Mouse (Mus musculus): ENCODE results near the gene Tcea3. TPM values are rescaled to one million over a fixed set of nuclear protein-coding genes. Genes with fewer than 3 reads are reported as not detected.

Tcea3 gene
- polyA plus RNA-seq (2016; fragmentation: Nextera tagmentation; extraction: Ambion mirVana): 2.3 and 3.5 TPM in 2 replicates

- WGBS: under 1% methylated on average over 45 of the region's 46 CpGs
- peak within 1 kb of the TSS; percentile 59 for H3K4me2 ChIP-seq (replicated peaks)
- no peaks in the 10 kb centered on the region for H3K9me3 ChIP-seq
- no peak within 1 kb of the TSS for H3K27ac ChIP-seq (replicated peaks)
- peak within 1 kb of the TSS; percentile 38; the same call in 1 of the 2 replicates for H3K9ac ChIP-seq (replicated peaks)
- no peak for ATAC-seq (ENCODE audit: low FRiP score, low read depth)
- peaks cover 93% of the 10 kb centered on the region for H3K27me3 ChIP-seq
- peaks cover 31% of the 10 kb centered on the region for H3K4me1 ChIP-seq
- H3K4me3 ChIP-seq: peak within 1 kb of the TSS; percentile 38
- no peaks in the 10 kb centered on the region for H3K36me3 ChIP-seq
Measured at GRCm38 (mm10) chr4:136247729-136248463, at the start of gene Tcea3. TSS of gene Tcea3 (plus strand) at chr4:136247729.

DNA sequence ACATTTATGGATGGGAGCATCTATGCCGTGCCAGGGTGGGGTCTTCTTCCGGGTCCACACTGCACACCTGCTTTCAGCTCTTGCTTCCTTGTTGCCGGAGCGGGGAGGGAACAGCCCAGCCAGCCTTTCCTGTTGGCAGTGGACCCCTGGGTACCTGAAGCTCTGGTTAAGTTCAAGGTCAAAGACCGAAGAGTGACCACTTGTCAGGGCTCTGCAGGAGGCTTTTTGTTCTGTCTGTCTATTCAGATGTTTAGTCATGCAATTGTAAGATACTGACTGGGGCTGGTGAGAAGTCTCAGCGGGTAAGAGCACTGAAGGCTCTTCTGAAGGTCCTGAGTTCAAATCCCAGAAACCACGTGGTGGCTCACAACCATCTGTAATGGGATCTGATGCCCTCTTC is 48.7 kb upstream of the Tcea3 start:
- whole genome bisulfite sequencing: 72% methylated on average over 7 of the region's 7 CpGs
- no peaks in the 10 kb centered on the region for H3K36me3 ChIP-seq
- no peak for ATAC-seq (ENCODE audit: low FRiP score, low read depth)
- no peak overlapping the region for H3K9ac ChIP-seq (replicated peaks)
- peaks cover 5% of the 10 kb centered on the region; the same call in 1 of the 2 replicates for H3K27me3 ChIP-seq
- no peaks in the 10 kb centered on the region for H3K9me3 ChIP-seq
- H3K4me2 ChIP-seq (replicated peaks): no peak overlapping the region
- no peak overlapping the region for H3K27ac ChIP-seq (replicated peaks)
- no peaks in the 10 kb centered on the region for H3K4me1 ChIP-seq
- no peak overlapping the region for H3K4me3 ChIP-seq

DNA sequence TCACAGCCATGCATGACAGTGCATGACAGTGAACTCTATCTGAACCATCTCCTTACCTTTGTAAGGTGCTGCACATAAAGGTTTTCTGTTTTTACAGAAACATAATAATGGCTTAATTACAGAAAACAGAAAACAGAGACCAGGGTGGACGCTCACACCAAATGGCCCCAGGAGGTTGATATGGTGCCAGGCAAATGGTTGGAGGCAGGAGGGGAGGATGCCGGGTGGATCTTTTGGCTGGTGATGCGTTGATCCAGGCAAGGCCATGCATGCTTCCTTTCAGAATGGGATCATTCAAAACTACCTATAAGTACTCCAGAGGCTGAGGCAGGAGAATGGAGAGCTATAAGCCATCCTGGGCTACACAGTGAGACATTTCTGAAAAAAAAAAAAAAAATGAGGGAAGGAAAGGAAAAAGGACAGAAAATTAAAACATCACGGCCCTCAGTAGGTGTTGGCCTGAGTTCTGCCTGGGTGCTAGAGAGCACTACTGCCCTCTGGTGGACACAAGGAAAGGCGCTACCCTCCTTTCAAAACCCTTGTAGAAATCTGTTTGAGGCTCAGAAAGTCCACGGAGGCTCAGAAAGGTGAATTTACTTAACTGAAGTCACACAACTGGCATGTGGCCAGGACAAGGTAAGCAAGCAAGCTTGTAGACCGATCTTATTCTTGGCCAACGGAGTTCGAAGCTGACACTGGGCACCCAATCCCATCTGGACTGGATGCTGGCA is 47.8 kb upstream of the Tcea3 start:
- WGBS: 38% methylated on average over 9 of the region's 9 CpGs
- ATAC-seq (ENCODE audit: low FRiP score, low read depth): no peak
- no peaks in the 10 kb centered on the region for H3K36me3 ChIP-seq

GRCm38 (mm10) chr4:136202509-136202908 is 45.0 kb upstream of the Tcea3 start:
- peaks cover 17% of the 10 kb centered on the region; the same call in 1 of the 2 replicates for H3K27me3 ChIP-seq
- no peak for ATAC-seq (ENCODE audit: low FRiP score, low read depth)
- H3K9ac ChIP-seq (replicated peaks): no peak overlapping the region
- H3K27ac ChIP-seq (replicated peaks): no peak overlapping the region
- peaks cover 18% of the 10 kb centered on the region for H3K4me1 ChIP-seq
- H3K9me3 ChIP-seq: no peaks in the 10 kb centered on the region
- H3K36me3 ChIP-seq: no peaks in the 10 kb centered on the region
- no peak overlapping the region for H3K4me2 ChIP-seq (replicated peaks)
- H3K4me3 ChIP-seq: no peak overlapping the region
- WGBS: 2% methylated on average over 9 of the region's 9 CpGs

More for the DNA sequence above, 47.8 kb upstream of the Tcea3 start:
- Histone ChIP-seq H3K4me2 (replicated peaks) (no peak overlapping the region), H3K27me3 (peaks cover 13% of the 10 kb centered on the region; the same call in 1 of the 2 replicates), H3K4me3 (no peak overlapping the region), H3K9me3 (no peaks in the 10 kb centered on the region), H3K4me1 (no peaks in the 10 kb centered on the region), H3K27ac (replicated peaks) (no peak overlapping the region), H3K9ac (replicated peaks) (no peak overlapping the region)

- Histone ChIP-seq H3K36me3 (no peaks in the 10 kb centered on the region), H3K4me1 (peaks cover 21% of the 10 kb centered on the region), H3K27me3 (peaks cover 22% of the 10 kb centered on the region; the same call in 1 of the 2 replicates), H3K27ac (replicated peaks) (no peak overlapping the region), H3K9ac (replicated peaks) (no peak overlapping the region), H3K4me2 (replicated peaks) (no peak overlapping the region), H3K4me3 (no peak overlapping the region), H3K9me3 (no peaks in the 10 kb centered on the region)
- WGBS: 82% methylated on average over 2 of the region's 2 CpGs
- no peak for ATAC-seq (ENCODE audit: low FRiP score, low read depth)
Measured at GRCm38 (mm10) chr4:136204775-136205174, 42.8 kb upstream of the Tcea3 start.

- under 1% methylated on average over 51 of the region's 54 CpGs for WGBS
- Histone ChIP-seq H3K4me1 (peaks cover 21% of the 10 kb centered on the region), H3K9me3 (no peaks in the 10 kb centered on the region), H3K27ac (replicated peaks) (peak within 1 kb of the TSS; percentile 43), H3K4me3 (peak within 1 kb of the TSS; percentile 63), H3K27me3 (peaks cover 22% of the 10 kb centered on the region; the same call in 1 of the 2 replicates), H3K9ac (replicated peaks) (peak within 1 kb of the TSS; percentile 83), H3K36me3 (no peaks in the 10 kb centered on the region), H3K4me2 (replicated peaks) (peak within 1 kb of the TSS; percentile 96)
- peak; percentile 91 for ATAC-seq (ENCODE audit: low FRiP score, low read depth)
Measured at GRCm38 (mm10) chr4:136206033-136206893, 41.3 kb upstream of the Tcea3 start, which contains the start of gene Asap3. TSS of gene Asap3 (plus strand) at chr4:136206365.

DNA sequence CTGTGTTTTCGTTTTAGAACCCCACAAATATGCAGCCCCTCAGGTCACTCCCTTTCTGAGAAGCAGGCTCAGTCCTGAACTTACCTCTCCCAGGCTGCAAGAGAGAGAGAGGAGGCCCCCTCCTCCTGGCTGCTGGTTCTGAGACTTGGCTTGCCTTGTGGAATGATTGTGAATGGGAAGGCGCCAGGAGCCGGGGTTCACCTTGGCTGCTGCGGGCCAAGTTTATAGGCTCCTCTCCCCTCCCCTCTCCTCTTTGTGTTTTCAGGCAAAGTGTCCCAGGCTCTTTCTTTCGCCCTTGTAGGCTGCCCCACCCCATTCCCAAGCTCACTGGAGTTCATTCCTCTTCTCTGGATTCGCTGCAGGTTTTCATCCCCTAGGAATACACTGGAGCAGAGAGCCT is 40.6 kb upstream of the Tcea3 start:
- ATAC-seq (ENCODE audit: low FRiP score, low read depth): no peak
- 4% methylated on average over 6 of the region's 6 CpGs for WGBS
- peak overlapping the region; percentile 96 for H3K4me2 ChIP-seq (replicated peaks)
- H3K9ac ChIP-seq (replicated peaks): peak overlapping the region; percentile 83
- H3K9me3 ChIP-seq: no peaks in the 10 kb centered on the region
- no peaks in the 10 kb centered on the region for H3K36me3 ChIP-seq
- H3K4me1 ChIP-seq: peaks cover 21% of the 10 kb centered on the region
- no peak overlapping the region; the same call in 1 of the 2 replicates for H3K27ac ChIP-seq (replicated peaks)
- peak overlapping the region; percentile 63 for H3K4me3 ChIP-seq
- peaks cover 22% of the 10 kb centered on the region; the same call in 1 of the 2 replicates for H3K27me3 ChIP-seq

GRCm38 (mm10) chr4:136210931-136211330 is 36.6 kb upstream of the Tcea3 start:
- no peak overlapping the region for H3K4me3 ChIP-seq
- peaks cover 9% of the 10 kb centered on the region; the same call in 1 of the 2 replicates for H3K27me3 ChIP-seq
- no peak for ATAC-seq (ENCODE audit: low FRiP score, low read depth)
- H3K4me1 ChIP-seq: peaks cover 16% of the 10 kb centered on the region
- no peak overlapping the region for H3K27ac ChIP-seq (replicated peaks)
- no peaks in the 10 kb centered on the region for H3K9me3 ChIP-seq
- 83% methylated on average over 9 of the region's 9 CpGs for WGBS
- no peak overlapping the region for H3K4me2 ChIP-seq (replicated peaks)
- H3K9ac ChIP-seq (replicated peaks): no peak overlapping the region
- no peaks in the 10 kb centered on the region for H3K36me3 ChIP-seq

- peaks cover 10% of the 10 kb centered on the region for H3K27me3 ChIP-seq
- no peak overlapping the region for H3K9ac ChIP-seq (replicated peaks)
- H3K9me3 ChIP-seq: no peaks in the 10 kb centered on the region
- H3K4me2 ChIP-seq (replicated peaks): no peak overlapping the region
- no peaks in the 10 kb centered on the region for H3K36me3 ChIP-seq
- no peak overlapping the region for H3K27ac ChIP-seq (replicated peaks)
- ATAC-seq (ENCODE audit: low FRiP score, low read depth): no peak
- H3K4me1 ChIP-seq: peaks cover 9% of the 10 kb centered on the region
- H3K4me3 ChIP-seq: no peak overlapping the region
- 84% methylated on average over 7 of the region's 7 CpGs for WGBS
Measured at GRCm38 (mm10) chr4:136213629-136214028, 33.9 kb upstream of the Tcea3 start.

DNA sequence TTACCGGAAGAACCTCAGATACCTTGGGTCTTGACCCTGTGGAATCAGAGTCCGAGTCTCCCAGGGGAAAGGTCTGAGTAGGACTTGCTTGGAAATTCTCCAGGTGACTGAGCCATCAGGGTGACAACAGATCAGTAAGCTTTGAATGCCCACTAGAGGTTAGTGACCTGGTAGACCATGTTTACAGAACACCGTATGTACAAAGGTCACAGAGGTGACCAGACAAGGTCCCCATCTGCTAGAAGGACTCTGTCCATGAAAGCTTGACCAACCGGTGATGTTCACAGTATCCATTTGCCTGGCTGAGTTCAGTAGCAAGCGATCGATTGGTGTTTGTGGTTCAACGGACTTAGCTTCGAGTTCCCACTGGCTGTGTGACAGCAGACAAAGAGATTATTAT is 32.7 kb upstream of the Tcea3 start:
- Histone ChIP-seq H3K4me1 (peaks cover 16% of the 10 kb centered on the region), H3K36me3 (no peaks in the 10 kb centered on the region), H3K4me2 (replicated peaks) (no peak overlapping the region), H3K4me3 (no peak overlapping the region), H3K27me3 (peaks cover 19% of the 10 kb centered on the region), H3K27ac (replicated peaks) (no peak overlapping the region), H3K9ac (replicated peaks) (no peak overlapping the region), H3K9me3 (no peaks in the 10 kb centered on the region)
- WGBS: 89% methylated on average over 8 of the region's 8 CpGs
- ATAC-seq (ENCODE audit: low FRiP score, low read depth): no peak

DNA sequence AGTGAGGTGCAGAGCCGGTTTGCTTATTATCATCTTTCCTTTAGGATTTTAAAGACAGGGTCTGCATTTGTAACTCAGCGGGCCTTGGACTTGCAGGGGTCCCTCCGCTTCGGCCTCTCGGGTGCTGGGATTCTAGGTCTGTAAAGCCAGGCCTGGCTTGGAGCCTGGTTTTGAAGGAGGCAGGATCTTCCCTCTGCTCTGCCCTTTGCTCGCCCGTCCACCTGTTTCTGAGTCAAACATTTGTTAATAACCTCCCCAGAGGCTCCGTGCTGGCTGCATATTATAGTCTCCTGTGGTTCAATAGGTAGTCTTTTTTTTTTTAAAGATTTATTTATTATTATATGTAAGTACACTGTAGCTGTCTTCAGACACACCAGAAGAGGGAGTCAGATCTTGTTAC is 32.0 kb upstream of the Tcea3 start:
- Histone ChIP-seq H3K36me3 (no peaks in the 10 kb centered on the region), H3K4me1 (peaks cover 23% of the 10 kb centered on the region), H3K27ac (replicated peaks) (no peak overlapping the region), H3K4me2 (replicated peaks) (no peak overlapping the region), H3K4me3 (no peak overlapping the region), H3K9me3 (no peaks in the 10 kb centered on the region), H3K27me3 (peaks cover 27% of the 10 kb centered on the region), H3K9ac (replicated peaks) (no peak overlapping the region)
- no peak for ATAC-seq (ENCODE audit: low FRiP score, low read depth)
- 90% methylated on average over 8 of the region's 8 CpGs for WGBS

All from midbrain, embryonic 12.5 days (tissue).